Mouse (Mus musculus): Measurements from ENCODE around the gene Inpp4b. TPM values are rescaled to one million over a fixed set of nuclear protein-coding genes. Genes with fewer than 3 reads are reported as not detected.

Inpp4b gene
- polyA plus RNA-seq, 2 experiments: 3.4 to 14.0 TPM

GRCm38 (mm10) chr8:81538310-81538709 lies 196.0 kb downstream of the Inpp4b start:
- Histone ChIP-seq H3K4me3 (replicated peaks; ENCODE audit: low read length) (no peak overlapping the region), H3K9me3 (ENCODE audit: control insufficient read depth, low read length) (no peaks in the 10 kb centered on the region), H3K27me3 (ENCODE audit: control insufficient read depth, insufficient read depth, low read length) (no peaks in the 10 kb centered on the region), H3K4me2 (replicated peaks; ENCODE audit: low read depth, low read length, severe bottlenecking) (no peak overlapping the region), H3K4me1 (ENCODE audit: control insufficient read depth, insufficient read depth, low read length) (no peaks in the 10 kb centered on the region), H3K9ac (ENCODE audit: low read depth, low read length, severe bottlenecking) (no peak overlapping the region), H3K36me3 (ENCODE audit: control insufficient read depth, insufficient read depth, low read length) (no peaks in the 10 kb centered on the region), H3K27ac (replicated peaks; ENCODE audit: low read depth, low read length) (no peak overlapping the region)
- ATAC-seq (ENCODE audit: low FRiP score, low read depth) (no peak), DNase-seq (ENCODE audit: low spot score) (no peak)
- TF ChIP-seq POLR2A (IDR thresholded peaks at IDR 0.05; ENCODE audit: borderline replicate concordance, extremely low read depth, insufficient read depth, insufficient read length): no peak
- WGBS: 91% methylated on average over 3 of the region's 3 CpGs

GRCm38 (mm10) chr8:81558550-81558949 lies 216.2 kb downstream of the Inpp4b start:
- 85% methylated on average over 4 of the region's 4 CpGs for WGBS
- no peak for TF ChIP-seq POLR2A (IDR thresholded peaks at IDR 0.05; ENCODE audit: borderline replicate concordance, extremely low read depth, insufficient read depth, insufficient read length)
- Histone ChIP-seq H3K4me2 (replicated peaks; ENCODE audit: low read depth, low read length, severe bottlenecking) (no peak overlapping the region), H3K9ac (ENCODE audit: low read depth, low read length, severe bottlenecking) (no peak overlapping the region), H3K36me3 (ENCODE audit: control insufficient read depth, insufficient read depth, low read length) (no peaks in the 10 kb centered on the region), H3K4me1 (ENCODE audit: control insufficient read depth, insufficient read depth, low read length) (no peaks in the 10 kb centered on the region), H3K9me3 (ENCODE audit: control insufficient read depth, low read length) (no peaks in the 10 kb centered on the region), H3K4me3 (replicated peaks; ENCODE audit: low read length) (no peak overlapping the region), H3K27ac (replicated peaks; ENCODE audit: low read depth, low read length) (no peak overlapping the region), H3K27me3 (ENCODE audit: control insufficient read depth, insufficient read depth, low read length) (no peaks in the 10 kb centered on the region)
- ATAC-seq (ENCODE audit: low FRiP score, low read depth): no peak
- DNase-seq (ENCODE audit: low spot score): no peak

GRCm38 (mm10) chr8:81562405-81562804 lies 220.0 kb downstream of the Inpp4b start:
- ATAC-seq (ENCODE audit: low FRiP score, low read depth): no peak
- no peak for DNase-seq (ENCODE audit: low spot score)
- Histone ChIP-seq H3K4me3 (replicated peaks; ENCODE audit: low read length) (no peak overlapping the region), H3K4me2 (replicated peaks; ENCODE audit: low read depth, low read length, severe bottlenecking) (no peak overlapping the region), H3K36me3 (ENCODE audit: control insufficient read depth, insufficient read depth, low read length) (no peaks in the 10 kb centered on the region), H3K4me1 (ENCODE audit: control insufficient read depth, insufficient read depth, low read length) (no peaks in the 10 kb centered on the region), H3K9ac (ENCODE audit: low read depth, low read length, severe bottlenecking) (no peak overlapping the region), H3K9me3 (ENCODE audit: control insufficient read depth, low read length) (no peaks in the 10 kb centered on the region), H3K27ac (replicated peaks; ENCODE audit: low read depth, low read length) (no peak overlapping the region), H3K27me3 (ENCODE audit: control insufficient read depth, insufficient read depth, low read length) (no peaks in the 10 kb centered on the region)
- no peak for TF ChIP-seq POLR2A (IDR thresholded peaks at IDR 0.05; ENCODE audit: borderline replicate concordance, extremely low read depth, insufficient read depth, insufficient read length)
- 47% methylated on average over 1 of the region's 1 CpGs for WGBS

GRCm38 (mm10) chr8:81565484-81565883 lies 223.1 kb downstream of the Inpp4b start:
- H3K9me3 ChIP-seq (ENCODE audit: control insufficient read depth, low read length): no peaks in the 10 kb centered on the region
- 70% methylated on average over 4 of the region's 4 CpGs for WGBS
- no peak for TF ChIP-seq POLR2A (IDR thresholded peaks at IDR 0.05; ENCODE audit: borderline replicate concordance, extremely low read depth, insufficient read depth, insufficient read length)
- H3K27ac ChIP-seq (replicated peaks; ENCODE audit: low read depth, low read length): no peak overlapping the region
- H3K27me3 ChIP-seq (ENCODE audit: control insufficient read depth, insufficient read depth, low read length): no peaks in the 10 kb centered on the region
- H3K9ac ChIP-seq (ENCODE audit: low read depth, low read length, severe bottlenecking): no peak overlapping the region
- DNase-seq (ENCODE audit: low spot score) (no peak), ATAC-seq (ENCODE audit: low FRiP score, low read depth) (no peak)
- no peaks in the 10 kb centered on the region for H3K36me3 ChIP-seq (ENCODE audit: control insufficient read depth, insufficient read depth, low read length)
- no peak overlapping the region for H3K4me3 ChIP-seq (replicated peaks; ENCODE audit: low read length)
- H3K4me2 ChIP-seq (replicated peaks; ENCODE audit: low read depth, low read length, severe bottlenecking): no peak overlapping the region
- no peaks in the 10 kb centered on the region for H3K4me1 ChIP-seq (ENCODE audit: control insufficient read depth, insufficient read depth, low read length)

GRCm38 (mm10) chr8:81572319-81573104 lies 230.2 kb downstream of the Inpp4b start:
- no peak overlapping the region for H3K4me2 ChIP-seq (replicated peaks; ENCODE audit: low read depth, low read length, severe bottlenecking)
- TF ChIP-seq POLR2A (IDR thresholded peaks at IDR 0.05; ENCODE audit: borderline replicate concordance, extremely low read depth, insufficient read depth, insufficient read length): no peak

More at GRCm38 (mm10) chr8:81572319-81573104, 230.2 kb downstream of the Inpp4b start:
- no peaks in the 10 kb centered on the region for H3K4me1 ChIP-seq (ENCODE audit: control insufficient read depth, insufficient read depth, low read length)
- H3K4me3 ChIP-seq (replicated peaks; ENCODE audit: low read length): no peak overlapping the region
- H3K27ac ChIP-seq (replicated peaks; ENCODE audit: low read depth, low read length): no peak overlapping the region
- H3K9ac ChIP-seq (ENCODE audit: low read depth, low read length, severe bottlenecking): no peak overlapping the region
- DNase-seq (ENCODE audit: low spot score) (no peak), ATAC-seq (ENCODE audit: low FRiP score, low read depth) (no peak)
- no peaks in the 10 kb centered on the region for H3K27me3 ChIP-seq (ENCODE audit: control insufficient read depth, insufficient read depth, low read length)
- 87% methylated on average over 1 of the region's 1 CpGs for WGBS
- no peaks in the 10 kb centered on the region for H3K9me3 ChIP-seq (ENCODE audit: control insufficient read depth, low read length)
- H3K36me3 ChIP-seq (ENCODE audit: control insufficient read depth, insufficient read depth, low read length): no peaks in the 10 kb centered on the region
